Mouse (Mus musculus) kidney, postnatal 14 days (tissue): Measurements from ENCODE around the gene Pafah1b2.

Source experiments
- DNase-seq: peaks from one replicate; pipeline ENCODE4 v3.0.0; 2022; ENCODE audit warnings: mixed read lengths

Gene Pafah1b2

GRCm38 (mm10) chr9:45979778-45980177, 32.7 kb downstream of the Pafah1b2 start:
- DNase-seq = no peak

- DNase-seq = no peak
Observed at GRCm38 (mm10) chr9:45976884-45977283, 35.6 kb downstream of the Pafah1b2 start.

- no peak for DNase-seq
Observed at GRCm38 (mm10) chr9:45963577-45963976, 48.9 kb downstream of the Pafah1b2 start.

- no peak for DNase-seq
Observed at GRCm38 (mm10) chr9:45961855-45962254, 50.6 kb downstream of the Pafah1b2 start.

- DNase-seq = no peak
Observed at GRCm38 (mm10) chr9:45959661-45960060, 52.8 kb downstream of the Pafah1b2 start.

GRCm38 (mm10) chr9:45958851-45959250, 53.6 kb downstream of the Pafah1b2 start:
- no peak for DNase-seq

- peak; percentile 53 for DNase-seq
Observed at GRCm38 (mm10) chr9:45958023-45958670, 54.3 kb downstream of the Pafah1b2 start.

- DNase-seq = peak; percentile 94
Observed at GRCm38 (mm10) chr9:45955107-45955963, 57.2 kb downstream of the Pafah1b2 start, which contains the start of gene Sidt2. Sidt2 (minus strand) TSS chr9:45955258.

GRCm38 (mm10) chr9:45954294-45955106, 58.0 kb downstream of the Pafah1b2 start:
- peak; percentile 72 for DNase-seq

- no peak for DNase-seq
Observed at GRCm38 (mm10) chr9:45953511-45954293, 58.8 kb downstream of the Pafah1b2 start.

- no peak for DNase-seq
Observed at GRCm38 (mm10) chr9:45952890-45953289, 59.6 kb downstream of the Pafah1b2 start.

- DNase-seq = no peak
Observed at GRCm38 (mm10) chr9:45952057-45952456, 60.4 kb downstream of the Pafah1b2 start.

GRCm38 (mm10) chr9:45946872-45947183, 65.7 kb downstream of the Pafah1b2 start:
- no peak for DNase-seq

- no peak for DNase-seq
Observed at GRCm38 (mm10) chr9:45946182-45946871, 66.2 kb downstream of the Pafah1b2 start.

- no peak for DNase-seq
Observed at GRCm38 (mm10) chr9:45945721-45946120, 66.8 kb downstream of the Pafah1b2 start.

- DNase-seq = no peak
Observed at GRCm38 (mm10) chr9:45944506-45945400, 67.7 kb downstream of the Pafah1b2 start.

GRCm38 (mm10) chr9:45943628-45944505, 68.6 kb downstream of the Pafah1b2 start:
- DNase-seq = no peak

GRCm38 (mm10) chr9:45942916-45943315, 69.6 kb downstream of the Pafah1b2 start:
- DNase-seq = no peak

- no peak for DNase-seq
Observed at GRCm38 (mm10) chr9:45942464-45942863, 70.0 kb downstream of the Pafah1b2 start.
